Mouse (Mus musculus) neural tube, embryonic 12.5 days (tissue): Measurements from ENCODE around the gene Kpnb1. TPM values are rescaled to one million over a fixed set of nuclear protein-coding genes. Genes with fewer than 3 reads are reported as not detected.
A peak's percentile ranks its signal among the peaks of the same experiment; 100 is the strongest.

ENCODE experiments used
- ATAC-seq: fragments of 200-750 bp; cut with Nextera tagmentation; 2 replicates; pipeline ENCODE4 v1.8.0; 2017; ENCODE audit warnings: low read depth, mild to moderate bottlenecking, moderate TSS enrichment, moderate library complexity; ENCODE audit not compliant: low FRiP score
- H3K27ac ChIP-seq: fragments of 300-500 bp; sonication (generic); 2 replicates; pipeline ENCODE4 v1.5.1; 2016
- H3K27me3 ChIP-seq: fragments of 300-500 bp; sonication (generic); replicated peaks from 2 replicates; pipeline ENCODE4 v1.6.1; 2016; ENCODE audit warnings: mild to moderate bottlenecking
- H3K36me3 ChIP-seq: fragments of 300-500 bp; sonication (generic); 2 replicates; pipeline ENCODE4 v1.6.1; 2016; ENCODE audit warnings: mild to moderate bottlenecking
- H3K4me1 ChIP-seq: fragments of 300-500 bp; sonication (generic); 2 replicates; pipeline ENCODE4 v1.6.1; 2016
- H3K4me2 ChIP-seq: fragments of 300-500 bp; sonication (generic); replicated peaks from 2 replicates; pipeline ENCODE4 v1.6.1; 2016; ENCODE audit warnings: mild to moderate bottlenecking
- H3K4me3 ChIP-seq: fragments of 300-500 bp; sonication (generic); 2 replicates; pipeline ENCODE4 v1.5.1; 2016
- H3K9ac ChIP-seq: fragments of 300-500 bp; sonication (generic); 2 replicates; pipeline ENCODE4 v1.6.1; 2016; ENCODE audit warnings: mild to moderate bottlenecking
- H3K9me3 ChIP-seq: fragments of 300-500 bp; sonication (generic); 2 replicates; pipeline ENCODE4 v1.6.1; 2016; ENCODE audit warnings: mild to moderate bottlenecking
- WGBS: fragments of 180-500 bp; shearing (Covaris S2); methylation state at CpG from one replicate; pipeline ENCODE4 v1.1.7; 2016; 5-methylcytosine and 5-hydroxymethylcytosine counted together
- polyA plus RNA-seq: library from polyadenylated mRNA; unstranded; fragments of >200 nt; fragmentation: Nextera tagmentation; extraction: Ambion mirVana; gene quantifications from 2 replicates; pipeline ENCODE4 v1.2.1, GENCODE M21; 2016

The Kpnb1 gene
- 52.8 and 53.1 TPM in 2 replicates for polyA plus RNA-seq

DNA sequence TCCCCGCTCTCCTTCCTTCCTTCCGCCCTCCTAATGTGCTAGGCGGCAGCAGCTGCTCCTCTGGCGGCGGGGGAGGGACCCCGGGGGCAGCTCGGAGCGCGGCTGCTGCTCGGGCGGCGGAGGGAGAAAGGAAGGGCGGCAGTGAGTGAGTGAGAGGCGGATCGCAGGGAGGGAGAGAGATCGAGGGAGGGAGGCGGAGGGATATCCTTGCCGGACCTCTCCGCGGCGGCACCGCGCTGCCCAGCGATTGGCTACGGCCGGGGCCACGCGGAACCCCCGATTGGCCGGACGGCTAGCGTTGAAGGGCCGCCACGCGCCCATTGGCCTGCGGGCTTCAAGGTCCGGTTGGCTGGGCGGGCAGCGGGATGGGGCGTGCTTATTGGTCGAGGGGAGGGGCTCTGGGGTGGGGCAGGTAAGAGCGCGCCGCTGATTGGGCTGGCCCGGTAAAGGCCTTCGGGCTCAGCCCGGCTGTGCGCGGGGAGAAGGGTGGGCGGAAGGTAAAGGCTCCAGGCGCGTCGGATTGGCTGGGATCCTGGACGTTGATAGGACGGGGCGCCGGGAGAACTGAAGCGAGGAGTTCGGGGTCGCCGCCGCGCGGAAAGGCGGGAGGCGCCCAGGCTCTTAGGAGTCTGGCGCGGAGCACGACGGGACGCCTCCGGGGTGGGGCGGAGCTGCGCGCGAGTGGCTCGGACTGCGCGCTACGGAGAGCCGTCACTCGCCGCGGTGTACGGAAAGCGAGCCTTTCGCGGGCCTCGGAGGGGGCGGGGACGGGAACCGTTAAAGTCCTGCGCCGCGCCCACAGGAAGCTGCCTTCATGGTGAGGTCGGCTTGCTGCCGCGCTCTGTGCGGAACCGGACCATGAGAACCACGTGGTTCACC is at the start of gene Kpnb1:
Kpnb1 (minus strand) TSS at position 118 of the 879 bp plus-strand sequence.
- Histone ChIP-seq H3K27me3 (no peaks in the 10 kb centered on the region), H3K36me3 (peaks cover 21% of the 10 kb centered on the region), H3K4me2 (peak within 1 kb of the TSS; percentile 81), H3K9ac (peak within 1 kb of the TSS; percentile 95), H3K4me3 (peak within 1 kb of the TSS; percentile 94), H3K27ac (peak within 1 kb of the TSS; percentile 92), H3K9me3 (no peaks in the 10 kb centered on the region), H3K4me1 (peaks cover 11% of the 10 kb centered on the region)
- under 1% methylated on average over 93 of the region's 101 CpGs for WGBS
- ATAC-seq = peak; percentile 95

DNA sequence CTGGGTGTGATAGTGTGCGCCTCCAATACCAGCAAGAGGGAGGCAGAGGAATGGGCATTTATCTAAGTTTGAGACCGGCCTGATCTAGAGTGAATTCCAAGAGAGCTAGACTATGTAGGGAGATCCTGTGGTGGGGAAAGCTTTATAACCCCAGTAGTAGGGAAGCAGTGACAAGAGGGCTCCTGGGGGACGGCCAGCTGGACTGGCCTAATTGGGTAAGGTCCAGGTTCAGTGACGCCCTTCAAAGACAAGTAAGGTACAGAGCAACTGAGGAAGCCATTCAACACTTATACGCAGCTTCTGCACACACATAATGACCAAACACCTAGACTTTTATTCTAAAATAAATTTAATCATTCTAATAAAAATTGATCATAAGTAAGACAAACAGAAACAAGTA is 44.8 kb upstream of the Kpnb1 start:
- no peak overlapping the region for H3K4me3 ChIP-seq
- H3K9ac ChIP-seq = no peak overlapping the region
- H3K27me3 ChIP-seq = no peaks in the 10 kb centered on the region
- H3K4me1 ChIP-seq = no peaks in the 10 kb centered on the region
- no peak overlapping the region for H3K27ac ChIP-seq
- WGBS = 96% methylated on average over 5 of the region's 5 CpGs
- no peak for ATAC-seq
- no peak overlapping the region for H3K4me2 ChIP-seq
- no peaks in the 10 kb centered on the region for H3K9me3 ChIP-seq
- H3K36me3 ChIP-seq = peaks cover 75% of the 10 kb centered on the region

DNA sequence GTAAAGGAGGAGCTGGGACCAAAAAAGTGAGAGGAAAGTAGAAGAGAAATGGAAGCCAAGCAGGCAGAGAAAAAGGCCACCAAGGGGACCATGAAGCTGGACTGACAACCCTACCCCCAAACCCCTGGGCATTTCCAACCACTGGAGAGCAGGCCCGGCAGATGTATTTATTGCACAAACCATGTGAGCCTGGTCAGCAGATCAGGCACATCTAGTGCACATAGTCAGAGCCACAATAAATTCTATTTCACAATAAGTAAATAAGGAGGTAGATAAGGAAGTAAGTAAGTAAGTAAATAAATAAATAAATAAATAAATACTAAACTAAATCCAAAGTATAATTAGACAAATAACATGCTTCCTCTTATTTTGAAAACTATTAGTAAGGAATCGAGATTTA is 41.7 kb upstream of the Kpnb1 start:
- Histone ChIP-seq H3K9ac (no peak overlapping the region), H3K27ac (no peak overlapping the region), H3K36me3 (peaks cover 71% of the 10 kb centered on the region), H3K4me1 (no peaks in the 10 kb centered on the region), H3K4me2 (no peak overlapping the region), H3K27me3 (no peaks in the 10 kb centered on the region), H3K4me3 (no peak overlapping the region), H3K9me3 (no peaks in the 10 kb centered on the region)
- ATAC-seq = no peak
- WGBS = 91% methylated on average over 2 of the region's 2 CpGs

DNA sequence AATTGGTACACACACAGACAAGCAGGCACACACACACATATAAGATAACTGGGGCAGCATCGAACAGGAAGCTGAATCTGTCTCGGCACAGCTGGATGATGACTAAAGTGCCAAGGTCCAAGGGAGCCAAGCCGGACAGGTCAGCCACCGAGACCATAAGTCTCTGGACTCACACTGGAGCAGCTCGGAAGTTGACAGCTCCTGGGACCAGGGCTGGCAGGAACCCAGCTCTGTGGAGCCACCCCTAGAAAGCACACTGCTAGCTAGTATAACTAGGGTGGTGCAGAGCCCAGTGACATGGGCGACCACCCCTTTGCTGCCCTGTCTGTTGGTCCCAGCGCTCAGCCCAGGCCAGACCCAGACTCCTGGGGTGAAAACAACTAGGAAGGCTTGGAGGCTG is 41.3 kb upstream of the Kpnb1 start:
- H3K27me3 ChIP-seq = no peaks in the 10 kb centered on the region
- no peak overlapping the region for H3K4me3 ChIP-seq
- no peak for ATAC-seq
- no peak overlapping the region for H3K9ac ChIP-seq
- H3K4me1 ChIP-seq = no peaks in the 10 kb centered on the region
- H3K27ac ChIP-seq = no peak overlapping the region
- no peak overlapping the region for H3K4me2 ChIP-seq
- no peaks in the 10 kb centered on the region for H3K9me3 ChIP-seq
- H3K36me3 ChIP-seq = peaks cover 70% of the 10 kb centered on the region
- 97% methylated on average over 7 of the region's 7 CpGs for WGBS

DNA sequence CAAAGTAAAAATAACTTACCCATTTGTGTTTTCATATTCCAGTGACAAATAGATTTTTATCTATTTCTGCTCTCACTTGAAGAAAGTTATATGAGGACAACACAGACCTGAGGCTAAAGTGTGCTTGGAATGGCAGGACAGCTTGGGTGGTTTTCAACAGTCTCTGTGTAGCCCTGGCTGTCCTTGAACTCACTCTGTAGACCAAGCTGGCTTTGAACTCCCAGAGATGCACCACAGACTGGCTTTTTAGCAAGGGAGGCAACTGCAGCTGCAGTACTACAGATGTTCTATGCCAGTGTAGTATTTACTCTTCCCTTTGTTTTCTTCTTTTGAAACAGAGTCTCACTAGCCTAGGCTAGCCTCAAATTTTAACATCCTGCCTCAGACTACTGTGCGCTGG is 38.5 kb upstream of the Kpnb1 start:
- no peak overlapping the region for H3K4me3 ChIP-seq
- peaks cover 70% of the 10 kb centered on the region for H3K36me3 ChIP-seq
- H3K9ac ChIP-seq = no peak overlapping the region
- H3K9me3 ChIP-seq = no peaks in the 10 kb centered on the region
- H3K4me1 ChIP-seq = no peaks in the 10 kb centered on the region
- H3K4me2 ChIP-seq = no peak overlapping the region
- no peak for ATAC-seq
- no peaks in the 10 kb centered on the region for H3K27me3 ChIP-seq
- H3K27ac ChIP-seq = no peak overlapping the region
- 95% methylated on average over 1 of the region's 1 CpGs for WGBS

DNA sequence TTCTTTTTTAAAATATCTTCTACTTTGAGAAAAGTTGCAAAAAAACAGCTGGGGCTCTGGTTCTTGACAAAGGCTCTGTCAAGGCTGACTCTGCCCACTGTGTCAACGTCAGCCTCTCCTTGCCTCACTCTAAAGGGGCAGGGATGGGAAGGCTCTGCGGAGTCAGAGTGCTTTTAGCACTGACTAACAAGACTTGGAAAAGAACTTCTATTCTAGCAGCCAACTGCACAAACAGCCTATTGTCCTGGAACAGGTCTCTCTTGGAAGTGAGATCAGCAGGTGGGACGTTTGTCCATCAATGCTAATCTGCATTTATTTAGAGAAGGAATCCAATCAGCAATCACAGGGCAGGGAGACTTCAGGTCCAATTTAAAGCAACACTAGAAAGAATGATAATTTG is 35.8 kb upstream of the Kpnb1 start:
- no peak overlapping the region for H3K4me3 ChIP-seq
- H3K4me1 ChIP-seq = no peaks in the 10 kb centered on the region
- peaks cover 67% of the 10 kb centered on the region for H3K36me3 ChIP-seq
- no peak overlapping the region for H3K9ac ChIP-seq
- no peaks in the 10 kb centered on the region for H3K9me3 ChIP-seq
- H3K4me2 ChIP-seq = no peak overlapping the region
- WGBS = 48% methylated on average over 3 of the region's 3 CpGs
- H3K27me3 ChIP-seq = no peaks in the 10 kb centered on the region
- no peak overlapping the region for H3K27ac ChIP-seq
- ATAC-seq = no peak

DNA sequence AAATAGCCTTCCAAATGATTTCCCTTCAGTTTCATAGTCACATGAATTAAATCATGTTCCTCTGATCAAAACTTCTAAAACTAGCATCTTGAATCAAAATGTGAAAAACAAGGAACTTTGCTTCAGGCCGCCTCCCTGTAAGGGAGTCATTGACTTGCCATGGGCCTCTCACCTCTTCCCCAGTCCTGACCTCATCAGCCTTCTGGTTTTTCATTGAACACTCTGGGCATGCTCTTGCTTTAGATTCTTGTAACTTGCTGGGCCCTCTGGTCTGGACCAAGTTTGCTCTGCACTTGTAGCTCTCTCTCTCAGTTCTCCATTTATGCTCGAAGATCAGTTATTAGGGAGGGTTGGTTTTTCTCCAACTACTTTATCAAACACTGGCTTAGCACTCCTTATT is 33.9 kb upstream of the Kpnb1 start:
- WGBS = 98% methylated on average over 2 of the region's 2 CpGs
- Histone ChIP-seq H3K9ac (no peak overlapping the region), H3K4me3 (no peak overlapping the region), H3K4me1 (no peaks in the 10 kb centered on the region), H3K4me2 (no peak overlapping the region), H3K36me3 (peaks cover 70% of the 10 kb centered on the region), H3K27ac (no peak overlapping the region), H3K9me3 (no peaks in the 10 kb centered on the region), H3K27me3 (no peaks in the 10 kb centered on the region)
- ATAC-seq = no peak

DNA sequence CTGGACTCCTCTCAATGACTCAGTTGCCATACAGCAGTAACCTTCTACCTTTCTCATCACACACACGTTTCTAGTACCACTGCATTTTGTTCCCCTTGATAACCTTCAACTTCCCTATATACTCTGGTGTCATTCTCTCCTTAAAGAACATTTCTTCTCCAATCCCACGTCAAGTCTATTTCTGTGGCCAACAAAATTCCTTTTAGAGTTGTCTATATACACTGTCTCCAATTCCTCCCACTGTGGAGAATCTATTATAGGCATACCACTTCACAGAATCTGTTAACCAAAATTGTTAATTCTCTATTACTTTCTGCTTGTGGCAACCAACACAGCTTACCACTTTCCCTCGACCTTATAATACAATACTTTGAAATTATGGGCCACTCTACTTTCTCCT is 32.5 kb upstream of the Kpnb1 start:
- ATAC-seq = no peak
- Histone ChIP-seq H3K27ac (no peak overlapping the region), H3K36me3 (peaks cover 80% of the 10 kb centered on the region), H3K4me3 (no peak overlapping the region), H3K4me2 (no peak overlapping the region), H3K9ac (no peak overlapping the region), H3K4me1 (no peaks in the 10 kb centered on the region), H3K9me3 (no peaks in the 10 kb centered on the region), H3K27me3 (no peaks in the 10 kb centered on the region)
- 87% methylated on average over 3 of the region's 3 CpGs for WGBS

DNA sequence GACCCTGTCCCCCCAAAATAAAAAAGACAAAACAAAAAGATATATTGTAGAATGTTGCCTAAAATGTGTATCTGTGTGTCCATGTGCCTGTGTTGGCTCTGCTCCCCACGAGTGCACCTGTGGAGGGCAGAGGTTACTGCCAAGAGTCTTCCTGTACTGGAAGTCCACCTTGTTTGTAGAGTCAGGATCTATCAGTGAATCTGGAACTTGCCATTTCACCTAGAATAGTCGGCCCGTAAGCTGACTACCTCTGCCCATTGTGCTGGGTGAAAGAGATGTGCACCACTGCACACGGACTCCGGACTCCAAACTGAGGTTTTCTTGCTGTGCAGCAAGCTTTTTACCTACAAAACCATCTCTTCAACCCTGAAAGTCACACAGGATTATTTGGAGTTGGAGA is 26.7 kb upstream of the Kpnb1 start:
- no peak for ATAC-seq
- Histone ChIP-seq H3K4me3 (no peak overlapping the region), H3K36me3 (peaks cover 86% of the 10 kb centered on the region), H3K27ac (no peak overlapping the region), H3K9ac (no peak overlapping the region), H3K27me3 (no peaks in the 10 kb centered on the region), H3K9me3 (no peaks in the 10 kb centered on the region), H3K4me1 (no peaks in the 10 kb centered on the region), H3K4me2 (no peak overlapping the region)
- WGBS = 94% methylated on average over 5 of the region's 5 CpGs

DNA sequence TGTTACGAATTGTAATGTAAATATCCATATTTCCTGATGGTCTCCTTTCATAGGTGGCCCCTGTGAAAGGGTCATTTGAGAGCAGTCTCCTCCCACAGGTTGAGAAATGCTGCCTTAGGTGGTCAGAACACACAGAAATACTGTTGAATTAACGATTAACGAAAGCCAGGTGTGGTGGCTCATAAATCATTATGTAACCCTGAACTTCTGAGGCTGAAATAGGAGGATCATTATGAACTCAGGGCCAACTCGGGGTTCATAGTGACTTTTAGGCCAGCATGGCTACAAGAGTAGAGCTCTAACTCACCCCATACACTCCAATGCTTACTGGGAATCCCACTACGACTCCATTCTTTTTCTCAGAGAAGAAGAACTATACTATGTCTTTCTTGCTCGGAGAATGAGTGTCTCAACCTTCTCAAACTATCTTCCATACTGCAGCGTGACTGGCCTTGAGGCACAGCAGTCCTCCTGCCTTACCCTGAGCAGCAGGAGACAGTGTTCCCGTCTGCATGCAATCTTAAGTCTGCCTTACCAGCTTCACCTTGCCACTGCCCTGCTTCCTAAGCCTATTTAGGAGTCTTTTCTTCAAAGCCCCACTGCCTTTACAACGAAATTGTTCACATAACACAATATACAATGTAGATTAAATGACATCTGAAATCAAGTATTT is 23.2 kb upstream of the Kpnb1 start:
- Histone ChIP-seq H3K9ac (no peak overlapping the region), H3K4me1 (no peaks in the 10 kb centered on the region), H3K36me3 (peaks cover 85% of the 10 kb centered on the region), H3K27ac (no peak overlapping the region), H3K4me2 (no peak overlapping the region), H3K4me3 (no peak overlapping the region), H3K9me3 (no peaks in the 10 kb centered on the region), H3K27me3 (no peaks in the 10 kb centered on the region)
- no peak for ATAC-seq
- 91% methylated on average over 9 of the region's 9 CpGs for WGBS

DNA sequence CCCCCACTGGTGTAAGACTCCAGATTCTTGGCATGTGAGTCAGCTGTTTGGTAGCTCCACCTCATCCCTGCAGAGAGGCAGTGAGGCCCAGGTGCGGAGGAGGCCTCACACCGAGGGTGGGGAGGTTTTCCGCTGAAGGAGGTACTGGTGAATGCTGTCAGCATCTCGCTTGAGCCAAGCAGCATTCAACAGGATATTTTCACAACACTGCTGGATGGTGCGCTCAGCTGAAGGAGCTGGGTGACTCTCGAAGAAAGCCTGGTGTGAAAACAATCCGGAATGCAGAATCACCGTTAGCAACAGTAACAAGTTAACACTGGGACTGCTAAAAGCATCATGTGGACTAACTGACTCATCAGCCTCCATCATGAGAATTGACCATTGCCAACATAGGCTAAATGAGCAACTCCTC is 19.3 kb upstream of the Kpnb1 start:
- H3K36me3 ChIP-seq = peaks cover 53% of the 10 kb centered on the region

DNA sequence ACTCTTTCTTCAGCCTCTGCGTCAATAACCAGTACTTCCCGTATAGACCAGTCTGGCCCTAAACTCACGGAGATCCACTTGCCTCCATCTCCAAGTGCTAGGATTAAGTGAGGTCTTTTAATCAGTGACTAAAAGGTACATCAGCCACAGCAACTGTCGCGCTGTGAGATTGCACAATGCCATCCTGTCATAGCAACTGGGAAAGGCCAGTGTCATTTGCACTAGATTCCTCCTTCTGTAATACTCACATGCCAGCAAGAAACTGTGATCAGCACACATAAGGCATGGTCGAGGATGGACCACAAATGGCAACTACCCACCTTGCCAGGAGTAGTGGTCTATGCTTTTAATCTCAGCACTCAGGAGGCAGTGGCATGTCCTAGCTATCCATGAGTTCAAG is 11.8 kb upstream of the Kpnb1 start:
- H3K4me3 ChIP-seq = no peak overlapping the region
- H3K27ac ChIP-seq = no peak overlapping the region
- ATAC-seq = no peak
- H3K9ac ChIP-seq = no peak overlapping the region
- no peaks in the 10 kb centered on the region for H3K27me3 ChIP-seq
- no peaks in the 10 kb centered on the region for H3K9me3 ChIP-seq
- 88% methylated on average over 6 of the region's 6 CpGs for WGBS
- no peak overlapping the region for H3K4me2 ChIP-seq
- no peaks in the 10 kb centered on the region for H3K4me1 ChIP-seq
- no peaks in the 10 kb centered on the region for H3K36me3 ChIP-seq

More for the DNA sequence above, 19.3 kb upstream of the Kpnb1 start:
- Histone ChIP-seq H3K4me1 (no peaks in the 10 kb centered on the region), H3K4me3 (no peak overlapping the region), H3K9me3 (no peaks in the 10 kb centered on the region), H3K27me3 (no peaks in the 10 kb centered on the region), H3K9ac (no peak overlapping the region), H3K4me2 (no peak overlapping the region), H3K27ac (no peak overlapping the region)
- WGBS = 88% methylated on average over 8 of the region's 8 CpGs
- ATAC-seq = no peak
